Mouse (Mus musculus) C2C12 (cell line): Measurements from ENCODE around the gene Gdnf.

Experiments used
- CTCF ChIP-seq: IDR thresholded peaks from one replicate; pipeline ENCODE4 v1.5.1; 2011; ENCODE audit not compliant: control insufficient read depth, insufficient read depth, insufficient read length
- MAX ChIP-seq: IDR thresholded peaks from one replicate; pipeline ENCODE4 v1.6.1; 2011; ENCODE audit warnings: mild to moderate bottlenecking, control low read depth
- MYOD1 ChIP-seq: IDR thresholded peaks from one replicate; pipeline ENCODE4 v1.6.1; 2011; ENCODE audit warnings: low read depth; ENCODE audit not compliant: control insufficient read depth, insufficient read length
- USF1 ChIP-seq: IDR thresholded peaks from one replicate; pipeline ENCODE4 v1.6.1; 2011; ENCODE audit warnings: low read depth, mild to moderate bottlenecking, control low read depth, moderate library complexity

DNA sequence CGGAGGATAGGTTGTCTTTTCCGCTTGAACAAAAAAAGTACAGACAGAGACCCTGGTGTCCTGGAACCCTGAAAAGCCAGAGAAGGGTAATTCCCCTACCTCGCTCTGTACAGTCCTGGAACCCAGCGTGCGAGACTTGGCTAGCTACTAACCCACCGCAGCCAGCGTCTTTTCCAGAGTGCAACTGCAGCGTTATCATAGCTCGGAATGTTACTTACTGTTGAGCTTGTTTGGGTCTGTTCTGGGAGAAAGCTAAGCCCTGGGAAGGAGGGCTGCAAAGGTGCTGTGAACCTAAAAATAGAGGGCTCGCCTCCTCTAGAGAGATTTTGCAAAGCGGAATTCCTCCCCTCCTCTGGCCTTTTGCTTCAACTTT lies 593 bp downstream of the Gdnf start:
- TF ChIP-seq CTCF, result no peak
- TF ChIP-seq MAX, result no peak
- TF ChIP-seq USF1, result no peak
- TF ChIP-seq MYOD1, result no peak
